Mouse (Mus musculus) lung, postnatal 0 days (tissue): ENCODE measurements at regions not wholly inside any gene's neighbourhood (a gene's known extent, or its start where the extent isn't known, plus 50 kb on each side); places are given as distances from the start of the nearest gene placed in this dataset.

ENCODE experiments used
- CTCF ChIP-seq: IDR thresholded peaks from 2 replicates; pipeline ENCODE4 v1.5.1; 2016; ENCODE audit warnings: antibody characterized with exemption, mild to moderate bottlenecking
- EP300 ChIP-seq: IDR thresholded peaks from 2 replicates; pipeline ENCODE4 v1.6.1; 2016; ENCODE audit warnings: antibody characterized with exemption, mild to moderate bottlenecking, control low read depth

- no peak for TF ChIP-seq CTCF
- no peak for TF ChIP-seq EP300
Measured at GRCm38 (mm10) chr17:79463074-79463694, 108.3 kb upstream of the Cdc42ep3 start.
